Mouse (Mus musculus) kidney, postnatal 14 days (tissue): Measurements from ENCODE around the gene Gak.
"Not testable (repeated sequence)": the region's sequence is repeated elsewhere in the genome, so short reads cannot be mapped to it uniquely, and the experiment has no call there.

Source experiments
- DNase-seq: peaks from one replicate; pipeline ENCODE4 v3.0.0; 2022; ENCODE audit warnings: mixed read lengths

Gene Gak

GRCm38 (mm10) chr5:108655891-108656650 is 26.5 kb upstream of the Gak start:
- no peak for DNase-seq

- no peak for DNase-seq
These were observed 25.8 kb upstream of the Gak start for GRCm38 (mm10) chr5:108655381-108655780.

GRCm38 (mm10) chr5:108654444-108654990 is 25.0 kb upstream of the Gak start:
- DNase-seq: no peak

- no peak for DNase-seq
These were observed 23.8 kb upstream of the Gak start for GRCm38 (mm10) chr5:108653341-108653740.

GRCm38 (mm10) chr5:108651823-108652222 is 22.3 kb upstream of the Gak start:
- DNase-seq: peak; percentile 81

GRCm38 (mm10) chr5:108651136-108651720 is 21.7 kb upstream of the Gak start:
- DNase-seq: no peak

- DNase-seq: no peak
These were observed 20.8 kb upstream of the Gak start for GRCm38 (mm10) chr5:108650341-108650740.

- DNase-seq: no peak
These were observed 19.5 kb upstream of the Gak start for GRCm38 (mm10) chr5:108648937-108649576.

- no peak for DNase-seq
These were observed 18.4 kb upstream of the Gak start for GRCm38 (mm10) chr5:108647820-108648465.

- DNase-seq: no peak
These were observed 17.8 kb upstream of the Gak start for GRCm38 (mm10) chr5:108647311-108647710.

- DNase-seq: peak; percentile 37
These were observed 16.7 kb upstream of the Gak start for GRCm38 (mm10) chr5:108646343-108646660.

- no peak for DNase-seq
These were observed 16.2 kb upstream of the Gak start for GRCm38 (mm10) chr5:108645651-108646342.

- no peak for DNase-seq
These were observed 14.1 kb upstream of the Gak start for GRCm38 (mm10) chr5:108643674-108644073.

GRCm38 (mm10) chr5:108636172-108636571 is 6.6 kb upstream of the Gak start:
- DNase-seq: no peak

GRCm38 (mm10) chr5:108634088-108634487 is 4.5 kb upstream of the Gak start:
- not testable (repeated sequence) for DNase-seq

- no peak for DNase-seq
These were observed 4.1 kb upstream of the Gak start for GRCm38 (mm10) chr5:108633676-108634075.

- no peak for DNase-seq
These were observed 493 bp downstream of the Gak start for GRCm38 (mm10) chr5:108628891-108629633.

- DNase-seq: no peak
These were observed 3.4 kb downstream of the Gak start for GRCm38 (mm10) chr5:108626050-108626660.

GRCm38 (mm10) chr5:108621870-108622269 is 7.7 kb downstream of the Gak start:
- DNase-seq: no peak

GRCm38 (mm10) chr5:108610426-108610825 is 19.1 kb downstream of the Gak start:
- DNase-seq: no peak

GRCm38 (mm10) chr5:108602537-108602936 is 27.0 kb downstream of the Gak start:
- DNase-seq: no peak

- DNase-seq: no peak
These were observed 29.6 kb downstream of the Gak start for GRCm38 (mm10) chr5:108599923-108600322.
